Mouse (Mus musculus) cerebellum, adult 2 months (tissue): Measurements from ENCODE around the gene Hmx3. TPM values are rescaled to one million over a fixed set of nuclear protein-coding genes. Genes with fewer than 3 reads are reported as not detected.

ENCODE experiments used
- DNase-seq, 2 experiments: peaks; one replicate each; pipeline ENCODE4 v3.0.0; 2021
- H3K27ac ChIP-seq: fragments of 200-500 bp; 2 replicates; pipeline ENCODE4 v1.5.1; 2012; ENCODE audit warnings: low read length, control low read depth, inconsistent platforms; ENCODE audit not compliant: insufficient read depth
- H3K27me3 ChIP-seq: fragments of 200-500 bp; 2 replicates; pipeline ENCODE4 v1.6.1; 2012; ENCODE audit warnings: inconsistent platforms, mild to moderate bottlenecking, low read length, moderate library complexity; ENCODE audit not compliant: control insufficient read depth, insufficient read depth
- H3K4me1 ChIP-seq: fragments of 200-500 bp; 2 replicates; pipeline ENCODE4 v1.6.1; 2011; ENCODE audit warnings: low read length; ENCODE audit not compliant: control insufficient read depth, insufficient read depth
- H3K4me3 ChIP-seq: fragments of 200-500 bp; replicated peaks from 2 replicates; pipeline ENCODE3; 2011; ENCODE audit warnings: mild to moderate bottlenecking, low read depth, low read length, control low read depth; ENCODE audit not compliant: insufficient read depth
- CTCF ChIP-seq: fragments of 200-500 bp; IDR thresholded peaks from 2 replicates; pipeline ENCODE4 v1.5.1; 2011; ENCODE audit warnings: low read depth, mild to moderate bottlenecking, control low read depth, low read length, moderate library complexity, borderline replicate concordance; ENCODE audit not compliant: insufficient read depth
- POLR2A ChIP-seq: fragments of 200-500 bp; IDR thresholded peaks from 2 replicates; pipeline ENCODE4 v1.6.1; 2011; ENCODE audit warnings: low read length, control low read depth, borderline replicate concordance; ENCODE audit not compliant: insufficient read depth
- WGBS: fragments of 180-500 bp; shearing (Covaris S2); methylation state at CpG from one replicate; pipeline ENCODE4 v1.1.7; 2018; 5-methylcytosine and 5-hydroxymethylcytosine counted together
- polyA plus RNA-seq: library from polyadenylated mRNA; depleted of rRNA; stranded (reverse); fragments of >200 nt; gene quantifications from 2 replicates; pipeline ENCODE4 v1.2.3, GENCODE M21; 2012

The Hmx3 gene
- polyA plus RNA-seq, 1 experiment = 0.43 TPM

- no peak for TF ChIP-seq POLR2A
- TF ChIP-seq CTCF = no peak
- Histone ChIP-seq H3K4me1 (no peaks in the 10 kb centered on the region), H3K27me3 (peaks cover 25% of the 10 kb centered on the region; the same call in 1 of the 2 replicates), H3K4me3 (no peak overlapping the region), H3K27ac (no peak overlapping the region)
- DNase-seq = no peak
- 2% methylated on average over 5 of the region's 5 CpGs for WGBS
Observed at GRCm38 (mm10) chr7:131544871-131545270, 2.2 kb downstream of the Hmx3 start.

- Histone ChIP-seq H3K4me1 (no peaks in the 10 kb centered on the region), H3K4me3 (no peak overlapping the region), H3K27me3 (peaks cover 27% of the 10 kb centered on the region; the same call in 1 of the 2 replicates), H3K27ac (no peak overlapping the region)
- no peak for TF ChIP-seq POLR2A
- TF ChIP-seq CTCF = no peak
- no peak for DNase-seq
- WGBS = 3% methylated on average over 13 of the region's 13 CpGs
Observed at GRCm38 (mm10) chr7:131545701-131546385, 3.2 kb downstream of the Hmx3 start.

GRCm38 (mm10) chr7:131546423-131546822 is 3.8 kb downstream of the Hmx3 start:
- WGBS = 7% methylated on average over 2 of the region's 2 CpGs
- Histone ChIP-seq H3K27me3 (peaks cover 29% of the 10 kb centered on the region; the same call in 1 of the 2 replicates), H3K4me1 (no peaks in the 10 kb centered on the region), H3K4me3 (no peak overlapping the region), H3K27ac (no peak overlapping the region)
- no peak for TF ChIP-seq CTCF
- TF ChIP-seq POLR2A = no peak
- DNase-seq = no peak

GRCm38 (mm10) chr7:131547481-131547880 is 4.8 kb downstream of the Hmx3 start:
- TF ChIP-seq CTCF (no peak), POLR2A (no peak)
- Histone ChIP-seq H3K4me3 (no peak overlapping the region), H3K27me3 (peaks cover 26% of the 10 kb centered on the region; the same call in 1 of the 2 replicates), H3K4me1 (no peaks in the 10 kb centered on the region), H3K27ac (no peak overlapping the region)
- WGBS = 4% methylated on average over 5 of the region's 5 CpGs
- no peak for DNase-seq

GRCm38 (mm10) chr7:131548473-131548872 is 5.8 kb downstream of the Hmx3 start, which contains the start of gene Hmx2:
Hmx2 (plus strand) TSS chr7:131548773.
- Histone ChIP-seq H3K4me1 (no peaks in the 10 kb centered on the region), H3K27ac (no peak within 1 kb of the TSS), H3K4me3 (no peak within 1 kb of the TSS), H3K27me3 (peaks cover 20% of the 10 kb centered on the region; the same call in 1 of the 2 replicates)
- no peak for DNase-seq
- 6% methylated on average over 3 of the region's 3 CpGs for WGBS
- TF ChIP-seq CTCF = no peak
- TF ChIP-seq POLR2A = no peak

GRCm38 (mm10) chr7:131551471-131551870 is 8.8 kb downstream of the Hmx3 start:
- 5% methylated on average over 4 of the region's 4 CpGs for WGBS
- Histone ChIP-seq H3K27ac (no peak overlapping the region), H3K27me3 (peaks cover 20% of the 10 kb centered on the region; the same call in 1 of the 2 replicates), H3K4me1 (no peaks in the 10 kb centered on the region), H3K4me3 (no peak overlapping the region)
- TF ChIP-seq POLR2A = no peak
- no peak for TF ChIP-seq CTCF
- no peak for DNase-seq

- Histone ChIP-seq H3K4me1 (no peaks in the 10 kb centered on the region), H3K27me3 (peaks cover 22% of the 10 kb centered on the region; the same call in 1 of the 2 replicates), H3K4me3 (no peak overlapping the region), H3K27ac (no peak overlapping the region)
- 2% methylated on average over 42 of the region's 42 CpGs for WGBS
- TF ChIP-seq CTCF (no peak), POLR2A (no peak)
- no peak for DNase-seq
Observed at GRCm38 (mm10) chr7:131551931-131552741, 9.5 kb downstream of the Hmx3 start.
